Mouse (Mus musculus): Measurements from ENCODE around the gene Gm43738.

GRCm38 (mm10) chr3:89084654-89085190, 16.2 kb downstream of the Gm43738 start:
- TF ChIP-seq POLR2A (IDR thresholded peaks at IDR 0.05; ENCODE audit: control insufficient read depth, extremely low read depth, insufficient read depth, low read length, poor library complexity) (no peak), CTCF (IDR thresholded peaks at IDR 0.05; ENCODE audit: borderline replicate concordance, control insufficient read depth, extremely low read depth, insufficient read depth, low read length, poor library complexity) (no peak)
